Mouse (Mus musculus) retina, embryonic 14.5 days (tissue): ENCODE results near the gene Parg.
A peak's percentile ranks its signal among the peaks of the same experiment; 100 is the strongest.
"Not testable (repeated sequence)": the region's sequence is repeated elsewhere in the genome, so short reads cannot be mapped to it uniquely, and the experiment has no call there.

Experiments
- DNase-seq: peaks from one replicate; pipeline ENCODE4 v3.0.0-alpha.2; 2015; ENCODE audit warnings: low spot score

Gene Parg

GRCm38 (mm10) chr14:32179393-32180195 is 22.2 kb upstream of the Parg start:
- DNase-seq, result no peak

DNA sequence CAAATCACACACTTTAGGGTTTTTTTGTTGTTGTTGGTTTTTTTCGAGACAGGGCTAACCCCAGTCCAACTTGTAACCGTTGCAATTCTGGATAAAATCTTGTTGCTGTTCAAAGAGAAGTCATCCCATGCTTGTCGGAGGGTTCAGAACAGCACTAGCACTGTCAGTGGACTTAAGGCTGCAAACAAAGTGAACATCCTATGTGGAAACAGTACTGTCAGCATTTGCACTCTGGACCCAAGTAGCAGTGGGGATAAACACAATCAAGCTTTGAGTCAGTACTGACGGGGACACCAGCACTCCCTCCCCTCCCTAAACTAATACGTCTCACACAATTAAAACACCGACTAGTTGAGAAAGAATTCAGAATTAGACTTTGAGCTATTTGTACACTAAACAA is 20.9 kb upstream of the Parg start:
- no peak for DNase-seq

- no peak for DNase-seq
These were observed 17.9 kb upstream of the Parg start for GRCm38 (mm10) chr14:32183846-32184245.

DNA sequence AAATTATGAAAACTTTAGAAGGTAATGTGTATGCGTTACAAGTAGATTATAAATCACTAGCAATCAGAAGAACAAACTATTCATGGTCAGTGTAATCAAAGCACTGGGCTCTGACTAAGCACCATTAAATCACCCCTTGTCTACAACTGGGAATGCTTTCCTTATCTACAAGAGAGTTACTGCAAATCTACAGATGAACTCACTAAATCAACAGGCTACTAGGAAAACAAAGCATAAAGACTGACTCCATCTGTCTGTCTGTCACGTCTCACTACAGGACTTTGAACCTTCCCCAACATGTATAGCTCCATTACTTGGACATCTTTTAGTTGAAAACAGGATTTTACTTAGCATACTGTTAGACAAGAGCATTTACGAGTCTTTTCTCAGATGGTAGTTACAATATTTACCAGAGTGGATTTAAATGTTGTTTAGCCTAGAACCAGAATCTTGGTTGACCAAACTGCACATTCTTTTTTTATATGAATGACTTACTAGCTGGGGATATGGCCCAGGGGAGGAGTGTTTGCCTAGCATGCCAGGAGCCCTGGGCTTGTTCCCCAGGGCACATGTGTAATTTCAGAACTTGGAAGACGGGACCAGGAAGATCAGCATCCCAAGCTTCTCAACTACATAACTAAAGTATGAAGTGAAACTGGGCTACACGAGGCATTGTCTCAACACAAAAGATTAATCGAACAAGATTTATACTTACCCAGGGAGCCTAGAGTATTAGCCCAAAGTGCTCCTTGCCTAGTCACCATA is 10.9 kb upstream of the Parg start:
- DNase-seq, result no peak

GRCm38 (mm10) chr14:32191926-32192325 is 9.8 kb upstream of the Parg start:
- no peak for DNase-seq

DNA sequence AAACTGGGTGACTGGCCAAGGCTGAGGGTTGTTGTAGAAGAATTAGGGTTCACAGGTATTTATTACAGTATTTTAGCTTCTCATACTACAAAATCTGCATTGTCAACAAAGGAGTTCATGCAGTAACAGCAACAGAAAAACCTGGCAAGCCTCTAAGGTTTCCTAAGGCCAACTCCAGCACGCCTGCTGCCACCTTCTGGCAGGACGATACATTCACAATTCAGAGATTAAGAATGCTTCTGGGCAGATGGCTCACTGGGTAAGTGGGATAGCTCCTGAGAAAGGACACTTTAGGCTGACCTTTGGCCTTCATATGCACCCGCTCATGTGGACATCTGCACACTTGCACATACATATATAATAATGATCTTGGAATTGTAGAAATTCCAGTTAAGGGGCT is 9.3 kb upstream of the Parg start:
- peak; percentile 73 for DNase-seq

GRCm38 (mm10) chr14:32193557-32193956 is 8.2 kb upstream of the Parg start:
- DNase-seq, result not testable (repeated sequence)

DNA sequence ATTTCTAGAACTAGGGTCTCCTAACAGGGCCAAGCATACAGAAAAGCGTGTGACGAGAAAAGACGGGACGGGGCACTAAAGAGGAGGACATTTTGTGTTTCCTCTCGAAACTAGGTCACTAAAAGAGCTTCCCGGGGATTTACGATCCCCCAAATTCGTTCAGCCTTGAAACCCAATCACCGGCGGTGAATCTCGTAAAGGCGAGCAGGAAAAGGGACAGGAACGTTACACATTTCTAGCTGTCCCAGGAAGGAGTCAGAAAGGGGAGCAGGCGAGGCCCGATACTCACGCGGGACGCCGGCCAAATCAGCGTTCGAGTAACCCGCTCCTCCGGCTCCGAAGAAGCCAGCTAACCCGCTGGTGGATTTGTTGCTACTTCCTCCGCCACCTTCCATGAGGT is 395 bp upstream of the Parg start:
- DNase-seq, result peak; percentile 38

GRCm38 (mm10) chr14:32226601-32227000 is 24.9 kb downstream of the Parg start:
- no peak for DNase-seq

DNA sequence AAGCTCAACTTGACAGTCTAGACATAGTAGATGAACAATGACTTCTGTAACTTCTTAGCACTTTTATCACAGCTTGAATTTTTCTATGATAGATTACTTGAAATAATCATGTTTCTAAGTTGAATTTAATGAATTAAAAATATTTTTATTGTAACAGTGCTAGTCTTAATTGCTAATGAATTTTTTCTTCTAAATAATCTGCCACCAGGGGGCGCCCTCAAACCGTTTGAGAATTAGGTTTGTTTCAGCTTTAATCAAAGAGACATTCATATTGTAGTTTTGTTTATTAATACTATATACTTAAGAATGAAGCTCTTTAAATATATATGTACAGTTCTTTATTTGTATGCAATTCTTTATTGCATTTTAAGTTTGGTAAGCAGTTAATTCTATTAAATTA is 27.2 kb downstream of the Parg start:
- DNase-seq, result peak; percentile 86

GRCm38 (mm10) chr14:32242401-32242800 is 40.7 kb downstream of the Parg start:
- DNase-seq, result no peak

- no peak for DNase-seq
These were observed 44.3 kb downstream of the Parg start for GRCm38 (mm10) chr14:32246019-32246418.

DNA sequence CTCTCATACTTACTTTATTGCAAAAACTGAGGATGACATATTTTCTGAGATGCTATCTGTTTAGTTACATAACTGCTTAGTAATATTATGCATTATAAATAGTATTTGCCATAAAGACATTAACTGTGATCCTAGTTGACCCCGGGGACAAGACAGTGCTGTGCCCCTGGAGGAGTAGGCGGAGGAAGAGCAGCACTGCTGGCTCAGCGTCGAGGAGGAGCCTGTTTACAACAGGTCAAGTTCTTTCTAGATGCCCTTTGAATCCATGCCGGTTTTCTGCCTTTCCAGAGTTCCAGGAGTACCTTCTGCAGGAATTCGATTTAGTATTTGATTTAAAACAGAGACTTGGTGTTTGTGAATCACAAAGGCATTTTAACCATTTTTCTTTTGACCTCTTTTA is 47.9 kb downstream of the Parg start:
- no peak for DNase-seq

GRCm38 (mm10) chr14:32260830-32261229 is 59.1 kb downstream of the Parg start:
- DNase-seq, result no peak

- no peak for DNase-seq
These were observed 60.0 kb downstream of the Parg start for GRCm38 (mm10) chr14:32261741-32262140.

- DNase-seq, result no peak
These were observed 67.2 kb downstream of the Parg start for GRCm38 (mm10) chr14:32268999-32269398.

- peak; percentile 8 for DNase-seq
These were observed 67.8 kb downstream of the Parg start for GRCm38 (mm10) chr14:32269589-32269988.

DNA sequence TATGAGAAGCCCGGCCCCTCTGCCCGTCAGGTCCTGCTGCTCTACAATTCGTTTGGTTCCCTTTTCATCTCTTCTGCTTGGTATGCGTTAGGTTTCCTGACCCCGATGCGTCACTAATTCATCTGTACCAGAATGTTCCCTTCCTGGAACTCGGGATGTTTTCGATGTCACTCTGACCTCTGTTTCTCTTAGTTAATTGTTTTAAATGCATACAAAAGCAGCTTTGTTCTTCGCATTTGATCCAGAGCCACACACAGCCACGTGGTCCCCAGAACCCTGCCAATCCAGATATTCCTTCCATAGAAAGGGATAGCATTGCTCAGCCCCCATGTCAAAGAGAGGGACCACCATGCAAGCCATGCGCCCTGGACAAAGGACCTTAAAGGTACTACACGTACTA is 99.9 kb downstream of the Parg start:
- DNase-seq, result no peak

DNA sequence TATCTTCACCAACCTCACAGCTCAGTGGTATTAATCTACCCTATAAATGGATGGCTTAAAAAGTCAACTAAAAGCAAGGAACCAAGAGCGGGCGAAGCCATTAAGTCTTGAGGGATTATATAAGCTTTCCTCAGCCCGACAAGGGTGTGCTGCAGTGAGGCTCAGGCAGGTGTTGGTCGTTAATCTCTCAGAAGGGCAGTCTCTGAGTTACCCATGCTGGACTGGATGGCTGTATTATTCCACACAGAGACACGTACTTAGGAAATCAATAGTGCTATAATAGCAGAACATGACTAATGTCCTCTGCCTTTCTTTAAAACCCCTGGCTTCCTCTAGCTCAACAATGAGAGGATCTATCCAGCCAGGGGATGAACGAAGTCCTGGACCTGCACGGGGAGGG is 100.7 kb downstream of the Parg start:
- no peak for DNase-seq

DNA sequence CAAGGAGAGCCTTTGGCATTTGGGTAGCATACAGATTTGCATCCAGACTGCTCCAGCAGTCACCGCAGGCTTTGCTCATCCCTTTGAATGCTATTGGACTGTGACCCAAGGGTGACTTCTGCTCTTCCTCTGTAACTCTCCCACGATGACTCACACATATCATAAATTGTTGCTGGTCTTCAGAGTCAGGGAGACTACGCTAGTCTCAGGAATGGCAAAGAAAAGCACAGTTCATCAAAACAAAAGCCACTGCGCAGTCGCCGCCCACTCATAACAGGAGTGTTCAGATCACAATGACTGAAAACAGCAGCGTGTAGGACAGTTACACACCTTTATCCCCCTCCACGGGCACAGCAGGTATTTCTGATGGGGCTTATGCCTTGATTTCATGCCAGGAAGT is 103.2 kb downstream of the Parg start:
- no peak for DNase-seq

DNA sequence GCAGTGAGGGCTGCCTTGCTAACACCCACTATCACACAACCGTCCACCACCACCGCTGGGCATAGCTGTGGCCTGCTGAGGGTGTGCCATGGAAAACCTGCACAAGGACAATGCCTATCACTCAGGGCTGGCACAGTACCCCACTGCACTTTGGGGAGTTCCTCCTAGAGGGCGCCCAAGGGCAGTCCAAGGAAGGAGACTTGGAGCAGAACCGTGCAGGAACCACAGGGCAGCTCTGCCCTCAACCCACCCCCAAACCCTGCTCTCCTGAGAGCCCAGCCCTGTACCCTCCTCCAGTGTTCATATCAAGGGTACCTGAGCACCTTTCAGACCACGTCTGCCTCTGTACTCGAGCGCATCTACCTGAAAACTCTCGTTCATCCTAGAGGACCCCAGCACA is 108.1 kb downstream of the Parg start:
- peak; percentile 77 for DNase-seq

- no peak for DNase-seq
These were observed 109.8 kb downstream of the Parg start for GRCm38 (mm10) chr14:32311381-32312035.

DNA sequence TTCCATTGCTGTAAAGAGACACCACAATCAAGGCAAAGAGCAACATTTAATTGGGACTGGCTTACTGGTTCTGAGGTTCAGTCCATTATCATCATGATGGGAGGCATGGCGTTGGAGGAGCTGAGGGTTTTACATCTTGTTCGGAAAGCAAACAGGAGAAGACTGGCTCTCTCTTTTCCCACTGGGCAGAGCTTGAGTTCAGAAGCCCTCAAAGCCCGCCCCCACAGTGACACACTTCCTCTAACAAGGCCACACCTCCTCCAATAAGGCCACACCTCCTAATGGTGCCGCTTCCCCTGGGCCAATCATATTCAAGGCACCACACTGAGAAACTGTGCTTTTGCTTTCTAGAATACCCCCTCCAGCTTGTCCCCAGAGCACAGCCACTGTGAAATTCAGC is 116.1 kb downstream of the Parg start:
- peak; percentile 39 for DNase-seq
